Mouse (Mus musculus) lung, embryonic 14.5 days (tissue): ENCODE data around the gene Cdhr1. TPM values are rescaled to one million over a fixed set of nuclear protein-coding genes. Genes with fewer than 3 reads are reported as not detected.

Source experiments
- ATAC-seq: fragments of 200-750 bp; cut with Nextera tagmentation; 2 replicates; pipeline ENCODE4 v1.8.0; 2017; ENCODE audit warnings: mild to moderate bottlenecking, moderate TSS enrichment, moderate library complexity; ENCODE audit not compliant: insufficient read depth
- DNase-seq: peaks from one replicate; pipeline ENCODE4 v3.0.0-alpha.2; 2015
- H3K27ac ChIP-seq: fragments of 300-500 bp; sonication (generic); 2 replicates; pipeline ENCODE4 v1.5.1; 2014; ENCODE audit warnings: low read depth, mild to moderate bottlenecking, moderate library complexity
- H3K27me3 ChIP-seq: fragments of 300-500 bp; sonication (generic); 2 replicates; pipeline ENCODE4 v1.6.1; 2014; ENCODE audit warnings: low read length, control low read depth; ENCODE audit not compliant: insufficient read depth
- H3K36me3 ChIP-seq: fragments of 300-500 bp; sonication (generic); 2 replicates; pipeline ENCODE4 v1.6.1; 2014; ENCODE audit warnings: control low read depth; ENCODE audit not compliant: insufficient read depth
- H3K4me1 ChIP-seq: fragments of 300-500 bp; sonication (generic); 2 replicates; pipeline ENCODE4 v1.6.1; 2014; ENCODE audit warnings: antibody characterized with exemption, control low read depth; ENCODE audit not compliant: insufficient read depth
- H3K4me2 ChIP-seq: fragments of 300-500 bp; sonication (generic); 2 replicates; pipeline ENCODE4 v1.6.1; 2014; ENCODE audit warnings: mild to moderate bottlenecking
- H3K4me3 ChIP-seq: fragments of 300-500 bp; sonication (generic); 2 replicates; pipeline ENCODE4 v1.5.1; 2014; ENCODE audit warnings: low read depth, low read length
- H3K9ac ChIP-seq: fragments of 300-500 bp; sonication (generic); 2 replicates; pipeline ENCODE4 v1.6.1; 2014
- H3K9me3 ChIP-seq: fragments of 300-500 bp; sonication (generic); 2 replicates; pipeline ENCODE4 v1.6.1; 2016; ENCODE audit warnings: low read depth, low read length, control low read depth
- CTCF ChIP-seq: IDR thresholded peaks from 2 replicates; pipeline ENCODE4 v1.5.1; 2016; ENCODE audit warnings: antibody characterized with exemption, low read depth
- WGBS: fragments of 180-500 bp; shearing (Covaris S2); extraction: QIAGEN DNeasy Blood & Tissue Kit; methylation state at CpG from one replicate; pipeline ENCODE4 v1.1.7; 2014; 5-methylcytosine and 5-hydroxymethylcytosine counted together
- polyA plus RNA-seq: library from polyadenylated mRNA; unstranded; fragments of >200 nt; fragmentation: Nextera tagmentation; extraction: Ambion mirVana; gene quantifications from 2 replicates; pipeline ENCODE4 v1.2.1, GENCODE M21; 2014

Cdhr1 gene
- polyA plus RNA-seq, 1 experiment from 2014 or later: not detected

- peak overlapping the region; percentile 60 for H3K4me3 ChIP-seq
- DNase-seq: peak; percentile 40
- peaks cover 3% of the 10 kb centered on the region; the same call in 1 of the 2 replicates for H3K4me1 ChIP-seq
- peak; percentile 66; the same call in 1 of the 2 replicates for ATAC-seq
- H3K27ac ChIP-seq: peak overlapping the region; percentile 82
- no peaks in the 10 kb centered on the region for H3K9me3 ChIP-seq
- H3K4me2 ChIP-seq: peak overlapping the region; percentile 62
- H3K9ac ChIP-seq: peak overlapping the region; percentile 73
- no peaks in the 10 kb centered on the region for H3K27me3 ChIP-seq
- TF ChIP-seq CTCF: no peak
- WGBS: 1% methylated on average over 40 of the region's 40 CpGs
- peaks cover 26% of the 10 kb centered on the region for H3K36me3 ChIP-seq
Measured at GRCm38 (mm10) chr14:37134304-37135126, 36.4 kb upstream of the Cdhr1 start.

GRCm38 (mm10) chr14:37127652-37128051 is 29.5 kb upstream of the Cdhr1 start:
- H3K36me3 ChIP-seq: peaks cover 77% of the 10 kb centered on the region
- ATAC-seq (no peak), DNase-seq (peak; percentile 79)
- no peak overlapping the region for H3K9ac ChIP-seq
- H3K9me3 ChIP-seq: no peaks in the 10 kb centered on the region
- H3K27ac ChIP-seq: no peak overlapping the region
- H3K4me1 ChIP-seq: no peaks in the 10 kb centered on the region
- peak; percentile 62 for TF ChIP-seq CTCF
- H3K4me2 ChIP-seq: no peak overlapping the region
- no peaks in the 10 kb centered on the region for H3K27me3 ChIP-seq
- 43% methylated on average over 4 of the region's 4 CpGs for WGBS
- no peak overlapping the region for H3K4me3 ChIP-seq

GRCm38 (mm10) chr14:37119233-37119632 is 21.1 kb upstream of the Cdhr1 start:
- DNase-seq (no peak), ATAC-seq (no peak)
- peaks cover 29% of the 10 kb centered on the region for H3K36me3 ChIP-seq
- WGBS: 95% methylated on average over 4 of the region's 4 CpGs
- H3K4me1 ChIP-seq: no peaks in the 10 kb centered on the region
- H3K4me2 ChIP-seq: no peak overlapping the region
- no peak overlapping the region for H3K4me3 ChIP-seq
- no peaks in the 10 kb centered on the region for H3K9me3 ChIP-seq
- no peaks in the 10 kb centered on the region for H3K27me3 ChIP-seq
- H3K27ac ChIP-seq: no peak overlapping the region
- no peak for TF ChIP-seq CTCF
- no peak overlapping the region for H3K9ac ChIP-seq

GRCm38 (mm10) chr14:37113922-37114321 is 15.8 kb upstream of the Cdhr1 start, which contains the start of gene 2610528A11Rik:
Gene 2610528A11Rik (minus strand): TSS chr14:37114022.
- no peak within 1 kb of the TSS for H3K27ac ChIP-seq
- TF ChIP-seq CTCF: no peak
- H3K9me3 ChIP-seq: no peaks in the 10 kb centered on the region
- DNase-seq (no peak), ATAC-seq (no peak)
- no peaks in the 10 kb centered on the region for H3K36me3 ChIP-seq
- H3K4me1 ChIP-seq: no peaks in the 10 kb centered on the region
- no peak within 1 kb of the TSS for H3K9ac ChIP-seq
- 60% methylated on average over 3 of the region's 3 CpGs for WGBS
- no peak within 1 kb of the TSS for H3K4me2 ChIP-seq
- H3K4me3 ChIP-seq: no peak within 1 kb of the TSS
- H3K27me3 ChIP-seq: no peaks in the 10 kb centered on the region

- no peak for TF ChIP-seq CTCF
- 89% methylated on average over 7 of the region's 7 CpGs for WGBS
- no peak for ATAC-seq
Measured at GRCm38 (mm10) chr14:37112931-37113330, 14.8 kb upstream of the Cdhr1 start.

GRCm38 (mm10) chr14:37111371-37111770 is 13.2 kb upstream of the Cdhr1 start:
- Histone ChIP-seq H3K4me1 (no peaks in the 10 kb centered on the region), H3K9me3 (no peaks in the 10 kb centered on the region), H3K4me3 (no peak overlapping the region), H3K27me3 (no peaks in the 10 kb centered on the region), H3K9ac (no peak overlapping the region), H3K27ac (no peak overlapping the region), H3K4me2 (no peak overlapping the region), H3K36me3 (no peaks in the 10 kb centered on the region)
- DNase-seq (no peak), ATAC-seq (no peak)
- TF ChIP-seq CTCF: no peak

More at GRCm38 (mm10) chr14:37112931-37113330, 14.8 kb upstream of the Cdhr1 start:
- Histone ChIP-seq H3K27me3 (no peaks in the 10 kb centered on the region), H3K4me3 (no peak overlapping the region), H3K9me3 (no peaks in the 10 kb centered on the region), H3K4me2 (no peak overlapping the region), H3K9ac (no peak overlapping the region), H3K36me3 (no peaks in the 10 kb centered on the region), H3K4me1 (no peaks in the 10 kb centered on the region), H3K27ac (no peak overlapping the region)
- DNase-seq: no peak

GRCm38 (mm10) chr14:37110456-37110855 is 12.3 kb upstream of the Cdhr1 start:
- Histone ChIP-seq H3K27me3 (no peaks in the 10 kb centered on the region), H3K9ac (no peak overlapping the region), H3K27ac (no peak overlapping the region), H3K4me3 (no peak overlapping the region), H3K4me2 (no peak overlapping the region), H3K36me3 (no peaks in the 10 kb centered on the region), H3K9me3 (no peaks in the 10 kb centered on the region), H3K4me1 (no peaks in the 10 kb centered on the region)
- DNase-seq (no peak), ATAC-seq (no peak)
- TF ChIP-seq CTCF: no peak
- WGBS: 75% methylated on average over 2 of the region's 2 CpGs
